Mouse (Mus musculus) left cerebral cortex, postnatal 4 days (tissue): Measurements from ENCODE around the gene Hoxd13. TPM values are rescaled to one million over a fixed set of nuclear protein-coding genes. Genes with fewer than 3 reads are reported as not detected.
A peak's percentile ranks its signal among the peaks of the same experiment; 100 is the strongest.

Experiments
- DNase-seq: peaks from one replicate; pipeline ENCODE4 v3.0.0-alpha.2; 2022
- intact Hi-C: fragments of 180-260 bp; cut with DNase I; formaldehyde crosslinking; loops from one replicate; pipeline ENCODE4 v1.15.1; 2025
- total RNA-seq, 2 experiments: library from RNA; stranded (reverse); gene quantifications; 2 replicates each; pipeline ENCODE4 v1.2.3; 2021

Hoxd13 gene
- total RNA-seq, 2 experiments from 2014 or later, result not detected

GRCm38 (mm10) chr2:74660421-74661375 is 7.4 kb upstream of the Hoxd13 start:
- intact Hi-C loops, result loop anchor here (5.0 kb wide), 4 partner anchors 693 to 1108 kb away; no protein-coding TSS in a partner anchor
- DNase-seq, result no peak

GRCm38 (mm10) chr2:74661685-74662084 is 6.4 kb upstream of the Hoxd13 start:
- DNase-seq, result peak; percentile 75
- intact Hi-C loops, result loop anchor here (2.0 to 5.0 kb wide), 5 partner anchors 361 to 1109 kb away; no protein-coding TSS in a partner anchor

- DNase-seq, result peak; percentile 74
- intact Hi-C loops, result loop anchor here (2.0 to 5.0 kb wide), 5 partner anchors 363 to 1111 kb away; no protein-coding TSS in a partner anchor
These were observed 4.7 kb upstream of the Hoxd13 start for GRCm38 (mm10) chr2:74663291-74663925.

- DNase-seq, result no peak
- intact Hi-C loops, result no loop called here
These were observed 1.7 kb upstream of the Hoxd13 start for GRCm38 (mm10) chr2:74666411-74666810.

- intact Hi-C loops, result no loop called here
- DNase-seq, result no peak
These were observed 794 bp upstream of the Hoxd13 start for GRCm38 (mm10) chr2:74667191-74667841.

- intact Hi-C loops, result no loop called here
- DNase-seq, result no peak
These were observed 490 bp downstream of the Hoxd13 start for GRCm38 (mm10) chr2:74668370-74669229.

GRCm38 (mm10) chr2:74669230-74669578 is 1.1 kb downstream of the Hoxd13 start:
- intact Hi-C loops, result no loop called here
- DNase-seq, result no peak

- intact Hi-C loops, result no loop called here
- DNase-seq, result no peak
These were observed 1.6 kb downstream of the Hoxd13 start for GRCm38 (mm10) chr2:74669650-74670235.

- DNase-seq, result no peak
- intact Hi-C loops, result no loop called here
These were observed 2.6 kb downstream of the Hoxd13 start for GRCm38 (mm10) chr2:74670632-74671188.

- DNase-seq, result no peak
- intact Hi-C loops, result no loop called here
These were observed 3.7 kb downstream of the Hoxd13 start for GRCm38 (mm10) chr2:74671847-74672246.

- intact Hi-C loops, result no loop called here
These were observed 4.6 kb downstream of the Hoxd13 start for GRCm38 (mm10) chr2:74672481-74673362.

GRCm38 (mm10) chr2:74673835-74674425 is 5.8 kb downstream of the Hoxd13 start:
- intact Hi-C loops, result no loop called here
- no peak for DNase-seq

More at GRCm38 (mm10) chr2:74672481-74673362, 4.6 kb downstream of the Hoxd13 start:
- peak; percentile 78 for DNase-seq

- no peak for DNase-seq
- intact Hi-C loops, result no loop called here
These were observed 7.0 kb downstream of the Hoxd13 start, which contains the start of gene Hoxd12 for GRCm38 (mm10) chr2:74674881-74675665. Gene Hoxd12 (plus strand): TSS chr2:74675013.

- no peak for DNase-seq
- intact Hi-C loops, result no loop called here
These were observed 7.7 kb downstream of the Hoxd13 start for GRCm38 (mm10) chr2:74675666-74676282.

GRCm38 (mm10) chr2:74676376-74677052 is 8.4 kb downstream of the Hoxd13 start:
- no peak for DNase-seq

GRCm38 (mm10) chr2:74677106-74677505 is 9.0 kb downstream of the Hoxd13 start:
- intact Hi-C loops, result no loop called here
- DNase-seq, result no peak

More at GRCm38 (mm10) chr2:74676376-74677052, 8.4 kb downstream of the Hoxd13 start:
- intact Hi-C loops, result no loop called here
